25 mouse cellular contexts compared by ENCODE assay signal in genomic region chr14:20861152-20861551, GRCm38 (mm10). TPM values are rescaled to one million over a fixed set of nuclear protein-coding genes. Genes with fewer than 3 reads are reported as not detected.
DNase-seq lines count a peak whose midpoint lies in the region; ATAC-seq and TF ChIP-seq lines count a peak whose summit lies in the region.
"Had no signal": no experiment of that assay in that cellular context is flagged by ENCODE, and none has a peak within 500 bp of the region (broad histone marks: within the 10 kb centered on the region; RNA-seq: fewer than 3 reads in every experiment).

No protein-coding gene starts in this region.

- TF ChIP-seq CTCF in gastrocnemius, adult 2 months (IDR thresholded peaks at IDR 0.05), result no peak
- TF ChIP-seq CTCF in MEL (IDR thresholded peaks at IDR 0.05 in 2 of 3, conservative IDR thresholded peaks at IDR 0.05 in 1 of 3; ENCODE audit: control insufficient read depth in 1 of 3, insufficient read depth in 1 of 3, low read depth in 2 of 3, low read length in 3 of 3, poor library complexity in 1 of 3, severe bottlenecking in 1 of 3), result no peak

- H3K27me3 ChIP-seq in MEL (ENCODE audit: control insufficient read depth in 1 of 2, insufficient read depth in 2 of 2, low read length in 2 of 2), result peaks cover 8% of the 10 kb centered on the region in 2 experiments; a peak in 3 of 4 replicates
- no peaks in the 10 kb centered on the region for H3K27me3 ChIP-seq in kidney, embryonic 15.5 days
- H3K27me3 ChIP-seq: embryonic facial prominence, embryonic 13.5 days; forebrain, embryonic 12.5 days; forebrain, embryonic 15.5 days; hindbrain, embryonic 13.5 days; Patski had no signal

- H3K9ac ChIP-seq in MEL (ENCODE audit: control insufficient read depth, low read depth, low read length, poor library complexity, severe bottlenecking), result no peak overlapping the region
- no peak overlapping the region for H3K9ac ChIP-seq in kidney, embryonic 15.5 days
- H3K9ac ChIP-seq: embryonic facial prominence, embryonic 13.5 days; forebrain, embryonic 12.5 days; forebrain, embryonic 15.5 days; hindbrain, embryonic 13.5 days had no signal

- no peak for TF ChIP-seq POLR2A in MEL (IDR thresholded peaks at IDR 0.05; ENCODE audit: control insufficient read depth in 1 of 2, insufficient read depth in 1 of 2, low read depth in 1 of 2, low read length in 2 of 2, poor library complexity in 1 of 2)

- H3K4me2 ChIP-seq in kidney, embryonic 15.5 days, result no peak overlapping the region
- H3K4me2 ChIP-seq: embryonic facial prominence, embryonic 13.5 days; forebrain, embryonic 12.5 days; forebrain, embryonic 15.5 days; hindbrain, embryonic 13.5 days had no signal

- H3K4me1 ChIP-seq in MEL (ENCODE audit: control insufficient read depth in 1 of 2, insufficient read depth in 2 of 2, low read length in 2 of 2), result no peaks in the 10 kb centered on the region
- peaks cover 10% of the 10 kb centered on the region for H3K4me1 ChIP-seq in kidney, embryonic 15.5 days
- H3K4me1 ChIP-seq: embryonic facial prominence, embryonic 10.5 days; embryonic facial prominence, embryonic 13.5 days; forebrain, embryonic 12.5 days; forebrain, embryonic 15.5 days; heart, embryonic 10.5 days; hindbrain, embryonic 10.5 days; hindbrain, embryonic 13.5 days had no signal

- WGBS in kidney, embryonic 15.5 days, result 79% methylated on average over 2 of the region's 2 CpGs

- TF ChIP-seq RAD21 in MEL (IDR thresholded peaks at IDR 0.05; ENCODE audit: low read depth, low read length), result no peak

- H3K36me3 ChIP-seq in MEL (ENCODE audit: control insufficient read depth in 1 of 2, insufficient read depth in 2 of 2, low read length in 2 of 2), result no peaks in the 10 kb centered on the region
- H3K36me3 ChIP-seq in kidney, embryonic 15.5 days, result no peaks in the 10 kb centered on the region
- H3K36me3 ChIP-seq: embryonic facial prominence, embryonic 10.5 days; embryonic facial prominence, embryonic 13.5 days; forebrain, embryonic 12.5 days; forebrain, embryonic 15.5 days; heart, embryonic 10.5 days; hindbrain, embryonic 10.5 days; hindbrain, embryonic 13.5 days had no signal

- peak overlapping the region; percentile 52; the same call in 1 of the 2 replicates for H3K27ac ChIP-seq in gastrocnemius, adult 2 months
- H3K27ac ChIP-seq in MEL (ENCODE audit: control insufficient read depth, low read depth, low read length), result no peak overlapping the region
- H3K27ac ChIP-seq in kidney, embryonic 15.5 days, result no peak overlapping the region
- H3K27ac ChIP-seq: embryonic facial prominence, embryonic 10.5 days; embryonic facial prominence, embryonic 13.5 days; forebrain, embryonic 12.5 days; forebrain, embryonic 15.5 days; heart, adult 2 months; heart, embryonic 10.5 days; hindbrain, embryonic 10.5 days; hindbrain, embryonic 13.5 days; hindbrain, postnatal 0 days had no signal

- no peak overlapping the region for H3K4me3 ChIP-seq in gastrocnemius, adult 2 months
- no peak overlapping the region for H3K4me3 ChIP-seq in MEL (ENCODE audit: control insufficient read depth in 1 of 2, insufficient read depth in 1 of 2, low read depth in 2 of 2, low read length in 2 of 2)
- no peak overlapping the region for H3K4me3 ChIP-seq in kidney, embryonic 15.5 days (replicated peaks)
- H3K4me3 ChIP-seq: embryonic facial prominence, embryonic 10.5 days; embryonic facial prominence, embryonic 13.5 days; erythroblast, embryonic 14.5 days; forebrain, embryonic 12.5 days; forebrain, embryonic 15.5 days; heart, adult 2 months; heart, embryonic 10.5 days; hindbrain, embryonic 10.5 days; hindbrain, embryonic 13.5 days had no signal

- TF ChIP-seq EP300 in MEL (IDR thresholded peaks at IDR 0.05; ENCODE audit: low read depth in 1 of 2, low read length in 2 of 2), result no peak

- no peaks in the 10 kb centered on the region for H3K79me2 ChIP-seq in MEL (ENCODE audit: control insufficient read depth, insufficient read depth, low read length, poor library complexity)

- no peaks in the 10 kb centered on the region for H3K9me3 ChIP-seq in MEL (replicated peaks; ENCODE audit: insufficient read depth, low read length)
- no peaks in the 10 kb centered on the region for H3K9me3 ChIP-seq in kidney, embryonic 15.5 days (replicated peaks)
- H3K9me3 ChIP-seq: embryonic facial prominence, embryonic 10.5 days; embryonic facial prominence, embryonic 13.5 days; forebrain, embryonic 12.5 days; forebrain, embryonic 15.5 days; heart, embryonic 10.5 days; hindbrain, embryonic 10.5 days; hindbrain, embryonic 13.5 days had no signal

- intact Hi-C loops in gastrocnemius, adult 2 months (cut with DNase I), result no loop called here
- intact Hi-C loops in left cerebral cortex, postnatal 36 days (cut with DNase I), result no loop called here

- DNase-seq in gastrocnemius, adult 2 months, result no peak
- no peak for DNase-seq in gastrocnemius, postnatal 25 days
- DNase-seq in MEL (ENCODE audit: low read depth, low spot score), result peak; percentile 35
- no peak for DNase-seq in left cerebral cortex, postnatal 36 days (ENCODE audit: low spot score in 2 of 2)
- no peak for DNase-seq in ovary, postnatal 10 days (ENCODE audit: low spot score)
- DNase-seq: adrenal gland, postnatal 10 days; cerebellum, adult 18-20 months; cerebellum, adult 9-10 months; cerebellum, postnatal 14 days; gastrocnemius, postnatal 10 days had no signal

- peak; percentile 48 to 49; a peak in 2 of 4 replicates for ATAC-seq in hematopoietic stem cell, adult 5-6 weeks (replicated peaks in 1 of 2; ENCODE audit: insufficient read depth in 1 of 2, low FRiP score in 2 of 2, low TSS enrichment in 1 of 2, low read depth in 1 of 2, poor library complexity in 2 of 2, severe bottlenecking in 2 of 2)
- ATAC-seq in monocyte, adult 5-6 weeks (replicated peaks; ENCODE audit: insufficient number of reproducible peaks, low FRiP score, low TSS enrichment, poor library complexity, severe bottlenecking), result peak; percentile 78
- no peak for ATAC-seq in kidney, embryonic 15.5 days (replicated peaks; ENCODE audit: low FRiP score)
- ATAC-seq: forebrain, embryonic 15.5 days; hindbrain, postnatal 0 days; inflammation-experienced regulatory T-cells, adult 6 months; Patski had no signal

TF ChIP-seq in MEL, 35 proteins besides CTCF, POLR2A, EP300 and RAD21:
- TF ChIP-seq ZC3H11A (IDR thresholded peaks at IDR 0.05; ENCODE audit: low read depth, low read length) (no peak), MYC (IDR thresholded peaks at IDR 0.05; ENCODE audit: low read depth, low read length) (no peak), MYB (IDR thresholded peaks at IDR 0.05; ENCODE audit: low read depth, low read length) (no peak), TBP (IDR thresholded peaks at IDR 0.05; ENCODE audit: low read depth, low read length) (no peak), ZMIZ1 (IDR thresholded peaks at IDR 0.05; ENCODE audit: low read depth, low read length) (no peak), CHD2 (IDR thresholded peaks at IDR 0.05; ENCODE audit: low read length) (no peak), NRF1 (IDR thresholded peaks at IDR 0.05; ENCODE audit: insufficient read depth, low read depth, low read length, poor library complexity, severe bottlenecking) (no peak), MAFK (IDR thresholded peaks at IDR 0.05; ENCODE audit: borderline replicate concordance, low read depth, low read length) (no peak), HCFC1 (IDR thresholded peaks at IDR 0.05; ENCODE audit: low read depth, low read length) (no peak), E2F4 (IDR thresholded peaks at IDR 0.05; ENCODE audit: borderline replicate concordance, low read depth, low read length) (no peak), SMC3 (IDR thresholded peaks at IDR 0.05; ENCODE audit: low read depth, low read length) (no peak), TCF12 (IDR thresholded peaks at IDR 0.05; ENCODE audit: low read depth, low read length) (no peak), CHD1 (IDR thresholded peaks at IDR 0.05; ENCODE audit: low read depth, low read length) (no peak), ETS1 (IDR thresholded peaks at IDR 0.05; ENCODE audit: low read depth, low read length) (no peak), UBTF (IDR thresholded peaks at IDR 0.05; ENCODE audit: borderline replicate concordance, insufficient read depth, low read depth, low read length) (no peak), USF2 (IDR thresholded peaks at IDR 0.05; ENCODE audit: borderline replicate concordance in 1 of 2, insufficient read depth in 1 of 2, low read depth in 1 of 2, low read length in 2 of 2) (no peak), TAL1 (IDR thresholded peaks at IDR 0.05; ENCODE audit: low read length) (no peak), GABPA (IDR thresholded peaks at IDR 0.05; ENCODE audit: low read depth, low read length) (no peak), SIN3A (IDR thresholded peaks at IDR 0.05; ENCODE audit: low read length) (no peak)

RNA-seq across cellular contexts. Expression of gene Plau, which starts 24.7 kb away (rescaled TPM):
- total RNA-seq in gastrocnemius, adult 2 months (2021), result 10 to 100 TPM; 17.2 to 28.5 TPM
- total RNA-seq in gastrocnemius, postnatal 25 days (2021), result 10 to 100 TPM; 19.1 to 19.6 TPM
- total RNA-seq in MEL (2012; rRNA removed), result not detected in 2 replicates
- under 1 TPM in 1 of 2 experiments, not detected in 1; 0.04 TPM for polyA plus RNA-seq in MEL (2012; ENCODE audit: insufficient read depth in 1 of 2, insufficient read length in 2 of 2, low read depth in 1 of 2, low replicate concordance in 2 of 2, missing spikeins in 1 of 2)
- total RNA-seq in hematopoietic stem cell, adult 5-6 weeks (2017), result 2.3 and 2.4 TPM in 2 replicates
- total RNA-seq in monocyte, adult 5-6 weeks (2017), result 0.39 to 1.1 TPM in 2 of 3 replicates, not detected in the other
- 10.7 and 12.4 TPM in 2 replicates for polyA plus RNA-seq in kidney, embryonic 15.5 days (2015; fragmentation: Nextera tagmentation; extraction: Ambion mirVana)
- total RNA-seq in left cerebral cortex, postnatal 36 days (2021), result 1 to 10 TPM; 6.0 to 8.3 TPM
- polyA plus RNA-seq: erythroblast, embryonic 14.5 days had no signal
